Comparison of ENCODE assay signal across 15 mouse cellular contexts in the genomic region with DNA sequence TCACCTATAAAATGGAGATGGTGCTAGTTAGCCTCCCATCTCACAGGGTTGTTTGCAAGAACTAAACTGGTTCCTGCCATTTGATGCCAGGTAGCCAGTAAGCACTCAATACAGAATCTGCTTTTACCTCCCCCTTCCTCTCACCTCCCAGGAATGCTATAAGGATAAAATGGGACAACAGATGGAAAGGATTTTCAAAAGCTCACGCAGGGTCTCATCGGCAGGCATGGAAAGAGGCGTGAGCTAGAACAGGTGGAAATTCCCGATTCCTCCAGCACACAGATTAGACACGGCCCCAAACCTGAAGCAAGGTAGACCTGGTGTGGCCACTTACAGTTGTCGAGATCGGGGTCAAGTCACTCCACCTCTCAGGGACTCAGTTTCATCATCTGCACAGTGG. TPM values are rescaled to one million over a fixed set of nuclear protein-coding genes. Genes with fewer than 3 reads are reported as not detected.
A peak's percentile ranks its signal among the peaks of the same experiment; 100 is the strongest.
DNase-seq lines count a peak whose midpoint lies in the region; ATAC-seq lines count a peak whose summit lies in the region.
"Had no signal": no experiment of that assay in that cellular context is flagged by ENCODE, and none has a peak within 500 bp of the region (broad histone marks: within the 10 kb centered on the region; RNA-seq: fewer than 3 reads in every experiment).

No protein-coding gene starts in this region.

- H3K4me2 ChIP-seq in heart, embryonic 14.5 days (ENCODE audit: low read length): peak overlapping the region; percentile 99; the same call in 1 of the 2 replicates
- peak overlapping the region; percentile 95 for H3K4me2 ChIP-seq in forebrain, embryonic 14.5 days (ENCODE audit: low read length)
- H3K4me2 ChIP-seq in neural tube, embryonic 14.5 days (ENCODE audit: low read depth, low read length): peak overlapping the region; percentile 92
- H3K4me2 ChIP-seq: liver, embryonic 11.5 days had no signal

- WGBS in heart, embryonic 14.5 days: 75% methylated on average over 7 of the region's 7 CpGs
- 77% methylated on average over 7 of the region's 7 CpGs for WGBS in heart, embryonic 10.5 days
- 84% methylated on average over 7 of the region's 7 CpGs for WGBS in forebrain, embryonic 14.5 days
- WGBS in midbrain, embryonic 10.5 days: 81% methylated on average over 7 of the region's 7 CpGs
- 74% methylated on average over 7 of the region's 7 CpGs for WGBS in neural tube, embryonic 14.5 days

- peaks cover 15 to 36% of the 10 kb centered on the region in 2 experiments for H3K4me1 ChIP-seq in heart, embryonic 14.5 days (ENCODE audit: control insufficient read depth in 2 of 2, insufficient read depth in 2 of 2, low read length in 2 of 2)
- peaks cover 50% of the 10 kb centered on the region for H3K4me1 ChIP-seq in heart, embryonic 10.5 days
- H3K4me1 ChIP-seq in forebrain, embryonic 14.5 days (ENCODE audit: control insufficient read depth, insufficient read depth, low read length): peaks cover 14% of the 10 kb centered on the region; the same call in 1 of the 2 replicates
- H3K4me1 ChIP-seq in midbrain, embryonic 10.5 days: peaks cover 25% of the 10 kb centered on the region
- peaks cover 24% of the 10 kb centered on the region for H3K4me1 ChIP-seq in neural tube, embryonic 14.5 days (ENCODE audit: control insufficient read depth, insufficient read depth, low read length)

- H3K9ac ChIP-seq in heart, embryonic 14.5 days (ENCODE audit: low read length): no peak overlapping the region
- peak overlapping the region; percentile 97; the same call in 1 of the 2 replicates for H3K9ac ChIP-seq in forebrain, embryonic 14.5 days (ENCODE audit: low read length)
- H3K9ac ChIP-seq in neural tube, embryonic 14.5 days (replicated peaks; ENCODE audit: low read depth, low read length): peak overlapping the region; percentile 97; the same call in 1 of the 2 replicates
- H3K9ac ChIP-seq: embryonic facial prominence, embryonic 12.5 days had no signal

- no peak for DNase-seq in heart, embryonic 10.5 days (ENCODE audit: low spot score)
- no peak for DNase-seq in forebrain, embryonic 14.5 days (ENCODE audit: low spot score)
- no peak for DNase-seq in midbrain, embryonic 10.5 days (ENCODE audit: low spot score)
- no peak for DNase-seq in thymus, postnatal 4 days
- no peak for DNase-seq in kidney, adult 9 months
- DNase-seq: B cell, adult 2 months; heart, adult 18-20 months; heart, postnatal 14 days had no signal

- H3K9me3 ChIP-seq in heart, embryonic 14.5 days (ENCODE audit: control insufficient read depth, low read length): no peaks in the 10 kb centered on the region
- H3K9me3 ChIP-seq in heart, embryonic 10.5 days: no peaks in the 10 kb centered on the region
- H3K9me3 ChIP-seq in forebrain, embryonic 14.5 days (replicated peaks; ENCODE audit: control insufficient read depth, low read length): no peaks in the 10 kb centered on the region
- H3K9me3 ChIP-seq in midbrain, embryonic 10.5 days (replicated peaks): no peaks in the 10 kb centered on the region
- H3K9me3 ChIP-seq in neural tube, embryonic 14.5 days (ENCODE audit: control insufficient read depth, low read length): no peaks in the 10 kb centered on the region
- H3K9me3 ChIP-seq: embryonic facial prominence, embryonic 12.5 days had no signal

- H3K4me3 ChIP-seq in heart, embryonic 14.5 days (ENCODE audit: control insufficient read depth in 1 of 2, insufficient read depth in 1 of 2, low read depth in 1 of 2, low read length in 2 of 2): no peak overlapping the region
- H3K4me3 ChIP-seq in heart, embryonic 10.5 days: no peak overlapping the region
- H3K4me3 ChIP-seq in forebrain, embryonic 14.5 days (ENCODE audit: low read depth, low read length): peak overlapping the region; percentile 89
- peak overlapping the region; percentile 84; the same call in 1 of the 2 replicates for H3K4me3 ChIP-seq in midbrain, embryonic 10.5 days
- H3K4me3 ChIP-seq in neural tube, embryonic 14.5 days (ENCODE audit: low read depth, low read length): peak overlapping the region; percentile 95

- no peak for ATAC-seq in heart, embryonic 14.5 days (ENCODE audit: insufficient number of reproducible peaks, insufficient read depth, low FRiP score, low read depth)
- no peak for ATAC-seq in forebrain, embryonic 14.5 days
- ATAC-seq in neural tube, embryonic 14.5 days (ENCODE audit: low read depth): no peak
- ATAC-seq: intestine, embryonic 16.5 days had no signal

- H3K27ac ChIP-seq in heart, embryonic 14.5 days (replicated peaks in 1 of 2; ENCODE audit: control insufficient read depth in 1 of 2, insufficient read depth in 1 of 2, low read depth in 2 of 2, low read length in 2 of 2): no peak overlapping the region
- no peak overlapping the region for H3K27ac ChIP-seq in heart, embryonic 10.5 days
- H3K27ac ChIP-seq in forebrain, embryonic 14.5 days (ENCODE audit: low read depth, low read length): no peak overlapping the region
- H3K27ac ChIP-seq in midbrain, embryonic 10.5 days (replicated peaks): no peak overlapping the region
- H3K27ac ChIP-seq in neural tube, embryonic 14.5 days (ENCODE audit: low read depth, low read length): no peak overlapping the region; the same call in 1 of the 2 replicates
- H3K27ac ChIP-seq: embryonic facial prominence, embryonic 12.5 days; gastrocnemius, adult 2 months; kidney, postnatal 0 days had no signal

- H3K36me3 ChIP-seq in heart, embryonic 14.5 days (ENCODE audit: control insufficient read depth, insufficient read depth, low read length): peaks cover 4% of the 10 kb centered on the region; the same call in 1 of the 2 replicates
- peaks cover 7% of the 10 kb centered on the region; the same call in 1 of the 2 replicates for H3K36me3 ChIP-seq in heart, embryonic 10.5 days
- H3K36me3 ChIP-seq in forebrain, embryonic 14.5 days (ENCODE audit: control insufficient read depth, insufficient read depth, low read length): peaks cover 23% of the 10 kb centered on the region
- peaks cover 23% of the 10 kb centered on the region for H3K36me3 ChIP-seq in midbrain, embryonic 10.5 days
- peaks cover 14% of the 10 kb centered on the region for H3K36me3 ChIP-seq in neural tube, embryonic 14.5 days (ENCODE audit: control insufficient read depth, insufficient read depth, low read length)
- H3K36me3 ChIP-seq: embryonic facial prominence, embryonic 12.5 days had no signal

- H3K27me3 ChIP-seq in heart, embryonic 14.5 days (ENCODE audit: control insufficient read depth, insufficient read depth, low read length): no peaks in the 10 kb centered on the region
- peaks cover 17% of the 10 kb centered on the region; the same call in 1 of the 2 replicates for H3K27me3 ChIP-seq in heart, embryonic 10.5 days (ENCODE audit: insufficient read depth, poor library complexity, severe bottlenecking)
- no peaks in the 10 kb centered on the region for H3K27me3 ChIP-seq in forebrain, embryonic 14.5 days (replicated peaks; ENCODE audit: control insufficient read depth, insufficient read depth, low read length)
- peaks cover 18% of the 10 kb centered on the region for H3K27me3 ChIP-seq in midbrain, embryonic 10.5 days (ENCODE audit: low read depth, poor library complexity, severe bottlenecking)
- H3K27me3 ChIP-seq in neural tube, embryonic 14.5 days (ENCODE audit: control insufficient read depth, insufficient read depth, low read length): no peaks in the 10 kb centered on the region

RNA-seq across cellular contexts. Expression of a gene that starts 0.9 kb away (rescaled TPM):
- polyA plus RNA-seq in heart, embryonic 14.5 days (2014; fragmentation: Nextera tagmentation; extraction: Ambion mirVana): 98.0 and 107 TPM in 2 replicates
- 57.4 and 58.9 TPM in 2 replicates for polyA plus RNA-seq in heart, embryonic 10.5 days (2016; fragmentation: Nextera tagmentation; extraction: Ambion mirVana)
- polyA plus RNA-seq in forebrain, embryonic 14.5 days (2014; fragmentation: Nextera tagmentation; extraction: Ambion mirVana): 76.5 and 101 TPM in 2 replicates
- polyA plus RNA-seq in midbrain, embryonic 10.5 days (2016; fragmentation: Nextera tagmentation; extraction: Ambion mirVana): 39.2 and 46.2 TPM in 2 replicates
- polyA plus RNA-seq in neural tube, embryonic 14.5 days (2014; fragmentation: Nextera tagmentation; extraction: Ambion mirVana): 111 and 144 TPM in 2 replicates

RNA-seq across cellular contexts. Expression of a gene that starts 33.0 kb away (rescaled TPM):
- polyA plus RNA-seq in heart, embryonic 14.5 days (2014; fragmentation: Nextera tagmentation; extraction: Ambion mirVana): 602 and 648 TPM in 2 replicates
- 453 and 498 TPM in 2 replicates for polyA plus RNA-seq in heart, embryonic 10.5 days (2016; fragmentation: Nextera tagmentation; extraction: Ambion mirVana)
- polyA plus RNA-seq in forebrain, embryonic 14.5 days (2014; fragmentation: Nextera tagmentation; extraction: Ambion mirVana): 397 and 481 TPM in 2 replicates
- polyA plus RNA-seq in midbrain, embryonic 10.5 days (2016; fragmentation: Nextera tagmentation; extraction: Ambion mirVana): 328 and 330 TPM in 2 replicates
- polyA plus RNA-seq in neural tube, embryonic 14.5 days (2014; fragmentation: Nextera tagmentation; extraction: Ambion mirVana): 485 and 586 TPM in 2 replicates

Comparison
In these comparisons a context has a peak if more than half of its experiments do, and no peak if none do; other contexts are left out.
1. H3K4me3 ChIP-seq: peak in forebrain, embryonic 14.5 days (single experiment), midbrain, embryonic 10.5 days (single experiment) and neural tube, embryonic 14.5 days (single experiment); none in heart, embryonic 14.5 days (0 of 2) and heart, embryonic 10.5 days (single experiment).
2. Peak in every context shown above with its lines, with median percentiles within 50 percentile points of each other: H3K4me2 ChIP-seq.